Mouse (Mus musculus) urinary bladder, postnatal 4 days (tissue): ENCODE data around the gene Sgk1.

Source experiments
- DNase-seq, 2 experiments: peaks; one replicate each; pipeline ENCODE4 v3.0.0; 2021 to 2022; ENCODE audit warnings: low spot score in 2 of 2

Gene Sgk1

DNA sequence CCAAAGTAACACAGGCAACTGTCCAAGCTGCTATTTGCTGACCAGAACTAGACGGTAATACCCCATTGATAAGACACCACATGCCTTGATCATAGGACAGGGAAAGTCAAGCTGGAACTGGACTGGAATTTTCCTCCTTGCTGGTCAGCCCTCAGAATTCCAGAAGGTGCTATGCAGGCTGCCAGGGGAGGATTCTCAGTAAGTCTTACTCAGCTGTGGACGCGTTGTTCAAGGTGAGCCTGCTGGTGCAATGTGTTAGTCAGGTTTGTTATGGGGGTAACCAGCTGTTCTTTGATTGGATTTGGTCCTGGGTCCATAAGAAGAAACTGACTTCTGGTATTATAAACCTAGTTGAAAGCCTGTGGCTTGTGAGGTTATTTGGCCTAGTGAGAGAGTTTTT, 92.8 kb downstream of the Sgk1 start:
- DNase-seq = no peak

DNA sequence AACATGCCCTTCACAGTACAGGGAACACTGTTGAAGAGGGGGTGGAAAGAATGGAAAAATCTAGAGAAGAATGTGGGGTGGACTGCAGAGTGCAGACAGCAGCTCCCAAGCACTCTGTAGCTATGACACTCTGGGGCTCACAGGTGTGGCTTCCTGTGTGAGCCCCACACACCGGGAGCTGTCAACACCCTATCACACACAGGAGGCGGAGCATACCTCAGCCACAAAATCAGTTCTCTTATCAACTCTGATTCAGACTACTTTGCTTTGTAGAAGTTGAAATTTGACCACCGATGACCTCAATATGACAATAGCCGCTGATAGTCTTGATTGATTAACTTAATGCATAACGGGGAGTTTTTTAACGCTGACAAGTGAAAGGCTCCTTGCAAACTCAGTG, 93.4 kb downstream of the Sgk1 start:
- no peak for DNase-seq

DNA sequence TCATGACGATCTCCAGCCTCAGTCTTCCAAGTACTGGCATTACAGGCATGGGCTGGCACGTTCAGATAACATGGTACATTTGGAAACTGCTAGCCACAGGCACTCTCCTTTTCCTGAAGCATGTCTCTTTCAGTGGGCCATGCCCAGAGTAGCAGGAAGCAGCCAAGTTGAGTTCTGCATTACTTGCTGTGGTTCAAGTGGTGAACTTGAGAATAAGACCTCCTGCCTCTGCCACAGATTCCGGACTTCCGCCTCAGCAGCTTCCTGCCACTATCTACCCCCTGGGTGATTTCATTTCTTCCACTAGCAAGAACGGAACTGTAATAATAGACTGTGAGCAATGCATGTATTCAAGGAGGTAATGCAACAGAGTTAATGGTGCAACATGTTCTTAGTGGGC, 94.3 kb downstream of the Sgk1 start:
- no peak for DNase-seq

DNA sequence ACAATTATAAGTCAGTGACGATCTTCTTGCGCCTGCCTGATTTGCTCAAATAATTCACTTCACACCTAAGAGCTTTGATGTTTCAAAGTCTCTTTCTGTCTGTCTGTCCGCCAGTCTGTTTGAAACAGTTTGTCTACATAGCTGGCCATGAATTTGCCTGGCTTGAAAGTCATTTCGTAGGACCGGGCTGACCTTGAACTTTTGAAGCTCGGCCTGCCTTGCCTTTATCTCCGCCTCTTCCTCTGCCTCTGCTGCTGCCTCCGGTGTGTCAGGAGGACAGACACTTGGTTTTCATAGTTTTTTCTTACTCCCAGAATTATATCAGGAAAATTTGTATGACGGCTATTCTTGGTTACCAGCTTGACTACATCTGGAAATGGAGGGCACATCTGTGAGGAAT, 96.4 kb downstream of the Sgk1 start:
- no peak for DNase-seq

DNA sequence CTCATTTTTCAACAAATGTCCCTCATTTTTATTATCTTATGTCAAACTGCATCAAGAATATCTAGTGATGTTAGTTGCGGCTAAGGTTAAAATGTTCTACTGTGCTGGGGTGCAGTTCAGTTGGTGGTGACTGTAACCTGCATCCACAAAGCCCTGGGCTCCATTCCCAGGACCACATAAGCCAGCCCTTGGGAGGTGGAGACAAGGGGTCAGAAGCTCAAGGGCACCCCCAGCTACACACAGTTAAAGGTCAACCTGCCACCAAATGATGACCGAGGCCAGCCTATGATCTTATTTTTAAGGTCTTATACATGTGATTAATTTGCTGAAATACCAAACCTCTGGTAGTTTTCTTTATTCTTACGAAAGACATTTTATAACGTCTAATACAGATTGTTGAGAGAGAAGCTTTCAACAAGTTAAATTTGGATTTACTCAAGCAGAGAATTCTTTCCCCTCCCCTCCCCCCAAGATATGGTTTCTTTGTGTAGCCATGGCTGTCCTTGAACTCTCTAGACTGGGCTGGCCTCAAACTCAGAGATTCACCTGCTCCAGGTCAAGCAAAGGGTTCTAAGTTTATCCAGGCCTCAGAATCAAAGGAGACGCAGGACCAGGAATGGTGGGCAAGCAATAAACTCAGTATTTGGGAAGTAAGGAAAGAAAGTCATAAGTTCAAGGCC, 97.4 kb downstream of the Sgk1 start:
- no peak for DNase-seq

DNA sequence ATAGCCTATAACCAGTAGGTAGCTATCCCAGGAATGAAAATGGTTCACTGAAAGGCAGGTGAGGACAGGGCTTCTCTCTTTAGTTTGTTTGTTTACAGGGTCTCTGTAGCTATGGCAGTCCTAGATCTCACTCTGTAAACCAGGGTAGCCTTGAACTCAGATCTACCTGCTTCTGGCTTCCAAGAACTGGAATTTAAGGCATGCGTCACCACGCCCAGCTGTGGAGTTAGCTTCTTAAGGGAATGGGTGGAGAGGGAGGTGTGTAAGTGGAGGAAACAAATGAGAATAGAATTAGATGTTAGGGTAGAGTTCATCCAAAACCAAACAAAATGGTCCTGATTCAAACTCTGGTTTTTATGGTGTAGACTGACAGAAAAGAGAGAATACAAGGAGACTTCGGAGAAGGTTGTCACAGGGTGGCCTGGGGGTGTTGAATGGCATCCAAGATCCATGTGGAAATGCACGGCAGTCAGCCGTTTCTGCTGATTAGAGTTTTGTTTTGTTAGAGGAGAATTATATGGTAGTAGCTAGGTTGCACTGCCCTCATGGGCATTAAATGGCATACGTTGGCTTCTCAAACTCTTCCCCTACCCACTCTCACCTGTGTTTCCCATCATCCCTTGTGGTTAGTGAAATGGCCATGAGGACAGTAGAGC, 98.9 kb downstream of the Sgk1 start:
- DNase-seq = no peak

DNA sequence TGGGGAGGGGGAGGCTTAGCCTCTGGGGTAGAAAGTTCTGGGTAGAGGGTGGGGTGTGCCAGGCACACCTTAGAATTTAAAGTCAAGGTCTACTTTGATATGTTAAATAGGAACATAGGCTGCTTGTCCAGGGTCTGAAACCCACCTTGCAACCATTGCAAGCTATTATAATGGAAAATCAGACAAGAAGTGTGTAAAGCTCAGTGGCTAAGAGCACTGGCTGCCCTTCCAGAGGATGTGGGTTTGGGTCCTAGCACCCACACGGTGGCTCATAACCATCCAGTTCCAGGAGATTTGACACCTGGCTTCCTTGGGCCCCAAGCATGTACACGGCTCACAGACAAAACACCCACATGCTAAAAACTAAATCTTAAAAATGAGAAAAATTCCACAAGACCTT, 100.3 kb downstream of the Sgk1 start:
- DNase-seq = no peak

DNA sequence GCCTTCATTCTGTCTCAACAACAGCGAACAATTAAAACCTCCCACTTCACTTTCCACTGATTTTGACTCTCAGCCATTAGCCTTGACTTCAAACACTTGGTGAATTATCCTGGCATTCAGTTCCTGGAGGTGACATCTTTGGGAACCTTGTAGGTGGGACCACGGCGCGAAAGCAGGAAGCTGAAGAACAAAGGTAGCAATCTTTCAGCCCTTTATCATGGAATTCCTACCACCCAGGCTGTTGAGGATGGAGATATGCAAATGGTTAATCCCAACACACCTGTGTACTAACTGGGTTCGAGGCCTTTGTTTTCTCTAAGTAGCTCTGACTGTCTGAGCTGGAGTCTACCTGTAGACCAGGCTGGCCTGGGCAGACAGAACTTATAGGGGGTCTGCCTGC, 106.5 kb downstream of the Sgk1 start:
- DNase-seq = no peak

DNA sequence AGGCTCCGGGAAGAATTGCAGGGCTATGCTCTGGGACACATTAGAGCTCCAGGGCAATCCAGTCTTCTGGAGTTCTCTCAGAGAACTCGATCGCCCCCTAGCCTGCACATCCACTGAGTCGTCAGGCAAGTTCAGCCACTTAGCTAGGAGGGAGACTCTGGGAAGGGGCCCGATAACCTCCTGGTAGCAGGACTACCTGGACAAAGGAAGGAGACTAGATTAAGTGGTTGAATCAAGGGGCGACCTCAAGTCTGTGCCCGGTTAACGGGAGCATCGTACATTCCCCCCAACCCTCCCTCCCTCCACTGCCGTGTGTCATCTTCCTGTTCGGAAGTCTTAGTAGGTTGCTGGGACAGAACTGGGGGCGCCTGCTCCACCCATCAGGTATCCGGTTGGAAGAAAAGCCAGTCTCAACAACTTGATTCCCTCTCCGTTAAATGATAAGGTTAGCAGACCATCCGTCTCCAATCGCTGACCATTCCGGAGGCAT, 109.4 kb downstream of the Sgk1 start:
- DNase-seq = peak; percentile 64 to 86

DNA sequence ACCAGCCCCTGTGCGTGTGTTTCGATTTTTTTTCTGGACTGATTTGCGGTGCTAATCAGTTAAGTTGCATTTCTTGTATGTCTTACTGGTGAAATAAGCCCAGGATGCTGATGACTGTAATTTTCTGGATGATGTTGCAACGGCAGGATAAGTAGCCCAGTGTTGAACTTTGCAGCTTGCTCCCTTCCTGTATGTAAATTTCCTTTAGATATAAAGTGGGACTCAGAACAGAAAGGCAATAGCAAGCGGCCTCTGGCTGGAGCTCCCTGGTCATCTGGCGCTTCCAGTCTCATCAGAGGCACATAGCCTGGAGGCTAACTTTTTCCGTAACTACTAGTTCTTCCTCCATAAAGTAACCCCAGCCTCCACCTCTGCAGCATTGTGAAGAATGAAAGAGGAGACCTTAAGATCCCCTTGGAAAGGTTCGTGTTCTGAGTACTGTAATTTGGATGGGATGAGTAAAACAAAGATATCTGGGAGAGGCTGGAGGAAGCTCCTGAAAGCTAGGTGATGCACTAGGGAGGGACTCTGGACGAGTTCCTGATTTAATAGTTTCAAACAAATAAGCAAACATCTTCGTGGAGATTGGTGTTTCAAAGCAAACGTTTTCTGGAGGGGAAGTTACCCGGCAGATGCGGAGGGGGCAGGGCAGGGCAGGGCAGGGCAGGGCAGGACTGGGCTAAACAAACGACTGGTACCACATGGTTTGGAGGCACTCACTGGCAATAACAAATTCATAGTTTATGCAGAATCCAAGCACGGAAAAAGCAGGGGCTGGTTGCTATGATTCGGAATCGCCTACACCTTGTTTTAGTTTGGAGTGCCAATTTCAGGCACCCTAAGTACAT, 110.2 kb downstream of the Sgk1 start:
- DNase-seq = no peak

DNA sequence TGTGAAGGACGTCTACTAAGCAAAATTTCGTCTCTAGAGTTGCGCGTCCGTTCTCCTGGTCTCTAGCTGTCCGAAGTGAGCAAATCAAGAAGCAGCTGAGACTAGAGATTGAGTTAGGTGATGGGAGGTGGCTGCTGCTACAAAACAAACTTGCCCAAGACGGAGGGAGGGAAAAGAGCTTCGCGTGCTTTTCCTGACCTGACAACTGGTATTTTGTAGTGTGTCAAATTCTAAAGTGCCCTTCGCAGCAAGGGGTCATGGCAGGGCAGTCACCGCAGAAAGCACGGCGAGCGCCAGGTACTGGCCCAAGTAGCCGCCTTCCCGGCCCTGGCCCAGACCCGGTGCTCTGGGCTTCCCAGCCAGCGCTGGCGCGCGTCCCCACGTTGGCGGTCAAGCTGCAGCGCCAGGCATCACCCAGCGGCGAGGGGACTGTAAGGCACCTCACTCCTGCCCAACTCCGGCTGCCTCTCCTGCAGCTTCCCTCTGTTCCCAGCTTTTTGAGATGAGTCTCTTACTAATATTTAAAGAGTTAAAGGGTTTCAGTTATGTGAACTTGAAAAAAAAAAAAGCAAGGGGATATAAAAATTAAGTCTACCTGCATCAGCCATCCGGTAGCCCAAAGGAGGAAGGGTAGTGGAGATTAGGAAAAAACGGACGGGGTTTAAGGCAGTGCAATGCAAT, 111.0 kb downstream of the Sgk1 start:
- DNase-seq = peak; percentile 71 to 78

DNA sequence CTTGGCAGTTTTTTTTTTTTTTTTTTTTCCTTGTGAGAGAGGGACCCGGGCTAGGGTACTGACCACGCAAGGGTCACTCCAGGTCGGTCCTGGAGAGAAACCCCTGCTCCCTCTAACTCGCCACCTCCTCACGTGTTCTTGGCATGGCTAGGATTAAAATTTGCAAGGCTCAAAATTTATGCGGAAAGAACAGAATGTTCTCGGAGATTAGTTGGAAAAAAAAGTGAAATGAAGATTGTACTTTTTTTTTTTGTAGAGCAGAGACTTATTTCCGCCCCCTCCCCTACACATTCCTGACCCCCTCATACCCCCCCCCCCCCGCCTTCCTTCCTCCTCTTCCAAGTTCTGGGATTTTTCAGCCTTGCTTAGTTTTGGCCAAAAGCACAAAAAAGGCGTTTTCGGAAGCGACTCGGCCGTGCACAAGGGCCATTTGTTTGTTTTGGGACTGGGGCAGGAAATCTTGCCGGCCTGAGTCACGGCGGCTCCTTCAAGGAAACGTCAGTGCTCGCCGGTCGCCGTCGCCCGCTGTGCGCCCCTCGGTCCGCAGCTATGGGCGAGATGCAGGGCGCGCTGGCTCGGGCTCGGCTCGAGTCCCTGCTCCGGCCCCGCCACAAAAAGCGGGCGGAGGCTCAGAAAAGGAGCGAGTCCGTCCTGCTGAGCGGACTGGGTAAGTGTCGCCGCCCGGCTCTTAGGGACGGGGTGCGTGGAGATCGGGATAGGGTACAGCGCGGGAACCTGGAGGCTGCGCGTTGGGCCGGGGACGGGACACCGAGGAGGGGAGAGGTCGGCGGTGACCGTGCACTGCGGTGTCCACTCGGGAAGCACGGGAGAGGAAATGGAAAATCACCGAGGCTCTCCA, 111.8 kb downstream of the Sgk1 start:
- DNase-seq = peak; percentile 65 to 69

DNA sequence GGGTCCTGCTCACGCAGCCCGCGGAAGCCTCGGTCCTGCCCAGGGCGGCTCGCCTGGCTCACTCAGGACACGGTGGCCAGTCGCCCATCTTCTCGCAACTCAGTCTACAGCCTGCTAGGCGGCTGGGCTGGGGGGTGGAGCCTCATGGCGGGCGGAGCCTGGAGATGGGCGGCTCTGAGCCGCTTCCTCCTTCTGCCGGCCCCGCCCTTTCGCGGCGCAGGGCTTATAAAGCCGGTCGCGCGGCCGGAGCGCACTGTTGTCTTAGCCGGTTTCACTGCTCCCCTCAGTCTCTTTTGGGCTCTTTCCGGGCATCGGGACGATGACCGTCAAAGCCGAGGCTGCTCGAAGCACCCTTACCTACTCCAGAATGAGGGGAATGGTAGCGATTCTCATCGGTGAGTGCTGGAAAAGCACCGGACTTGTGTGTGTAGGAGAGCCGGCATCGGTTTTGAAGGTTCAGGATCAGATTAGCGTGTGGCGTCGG, 112.5 kb downstream of the Sgk1 start:
- peak; percentile 96 to 98 for DNase-seq

DNA sequence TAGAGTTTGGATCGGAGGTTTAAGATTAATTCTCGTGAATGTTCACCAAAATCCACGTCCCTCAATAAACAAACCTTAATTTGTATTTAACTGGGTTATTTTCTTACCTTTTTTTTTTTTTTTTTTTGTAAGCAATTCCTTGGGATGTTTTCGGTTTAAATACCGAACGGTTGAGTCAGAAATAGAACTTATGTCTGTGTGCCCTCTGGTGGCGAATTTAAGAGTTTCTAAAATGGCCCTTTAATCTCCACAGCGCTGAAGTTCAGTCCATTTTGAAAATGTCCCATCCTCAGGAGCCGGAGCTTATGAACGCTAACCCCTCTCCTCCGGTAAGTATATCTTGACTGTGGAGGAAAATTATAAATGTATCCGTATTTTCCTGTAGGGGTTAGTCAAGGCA, 113.2 kb downstream of the Sgk1 start:
- DNase-seq = no peak

DNA sequence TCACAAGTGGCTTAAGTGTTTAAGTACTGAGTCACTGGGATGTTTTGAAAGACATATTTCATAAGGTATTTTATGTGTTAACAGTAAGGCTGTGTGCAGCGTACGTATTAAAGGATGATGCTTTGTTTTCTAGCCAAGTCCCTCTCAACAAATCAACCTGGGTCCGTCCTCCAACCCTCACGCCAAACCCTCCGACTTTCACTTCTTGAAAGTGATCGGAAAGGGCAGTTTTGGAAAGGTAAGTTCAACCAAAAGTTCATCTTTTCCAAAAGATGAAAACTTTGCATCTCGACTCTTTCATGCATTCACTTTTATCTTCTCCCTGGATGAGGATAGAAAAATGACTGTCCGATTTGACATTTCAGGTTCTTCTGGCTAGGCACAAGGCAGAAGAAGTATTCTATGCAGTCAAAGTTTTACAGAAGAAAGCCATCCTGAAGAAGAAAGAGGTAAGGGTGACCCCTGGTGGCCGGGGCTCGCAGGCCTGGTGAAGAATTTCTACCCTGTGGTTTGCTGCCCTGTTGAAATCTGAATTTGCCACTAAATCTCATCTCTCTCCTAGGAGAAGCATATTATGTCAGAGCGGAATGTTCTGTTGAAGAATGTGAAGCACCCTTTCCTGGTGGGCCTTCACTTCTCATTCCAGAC, 113.8 kb downstream of the Sgk1 start:
- DNase-seq = peak; percentile 59 to 84

DNA sequence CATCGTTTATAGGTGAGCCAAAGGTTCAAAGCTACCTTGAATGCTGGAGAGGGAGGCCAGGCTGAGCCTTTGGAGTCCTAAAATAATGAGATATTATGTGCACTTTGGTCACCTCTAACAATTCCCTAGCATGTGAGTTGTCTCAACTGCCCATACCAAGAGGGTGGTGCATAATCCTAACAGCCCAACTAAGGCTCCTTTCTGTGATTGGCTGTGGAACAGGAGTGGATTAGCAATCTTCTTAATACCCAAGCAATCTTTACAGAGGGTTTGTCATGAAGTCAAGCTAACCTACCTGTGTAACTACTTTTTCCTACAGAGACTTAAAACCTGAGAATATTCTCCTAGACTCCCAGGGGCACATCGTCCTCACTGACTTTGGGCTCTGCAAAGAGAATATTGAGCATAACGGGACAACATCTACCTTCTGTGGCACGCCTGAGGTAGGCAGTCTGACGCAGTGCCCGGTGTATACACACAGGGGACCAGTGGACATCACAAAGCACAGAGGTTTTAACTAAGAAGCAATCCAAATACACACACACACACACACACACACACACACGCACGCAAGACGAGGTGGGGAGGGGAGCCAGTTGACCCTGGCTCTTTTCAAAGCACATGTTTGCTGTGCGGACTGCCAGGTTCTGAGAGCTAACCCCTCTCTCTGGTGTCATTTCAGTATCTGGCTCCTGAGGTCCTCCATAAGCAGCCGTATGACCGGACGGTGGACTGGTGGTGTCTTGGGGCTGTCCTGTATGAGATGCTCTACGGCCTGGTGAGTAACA, 114.9 kb downstream of the Sgk1 start:
- no peak for DNase-seq

DNA sequence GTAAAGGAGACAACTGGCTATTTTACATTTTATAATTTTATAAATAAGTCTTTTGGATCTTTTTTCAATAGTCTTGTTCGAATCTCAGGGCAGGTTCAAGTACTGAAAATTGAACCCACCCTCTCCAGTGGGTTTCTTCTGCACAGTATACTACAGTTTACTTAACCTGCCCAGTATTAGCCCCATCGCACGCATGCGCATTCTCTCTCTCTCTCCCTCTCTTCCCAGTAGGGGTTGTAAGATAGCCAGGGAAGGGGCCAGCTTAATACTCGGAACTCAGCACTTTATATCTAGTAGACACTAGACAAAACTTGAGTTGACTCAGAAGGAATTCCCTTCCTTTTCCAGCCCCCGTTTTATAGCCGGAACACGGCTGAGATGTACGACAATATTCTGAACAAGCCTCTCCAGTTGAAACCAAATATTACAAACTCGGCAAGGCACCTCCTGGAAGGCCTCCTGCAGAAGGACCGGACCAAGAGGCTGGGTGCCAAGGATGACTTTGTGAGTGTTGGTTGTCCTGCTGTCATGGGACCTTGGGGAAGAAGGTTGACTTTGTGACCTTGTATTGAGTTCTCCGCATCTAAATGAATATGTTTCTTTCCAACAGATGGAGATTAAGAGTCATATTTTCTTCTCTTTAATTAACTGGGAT, 115.7 kb downstream of the Sgk1 start:
- DNase-seq = no peak

DNA sequence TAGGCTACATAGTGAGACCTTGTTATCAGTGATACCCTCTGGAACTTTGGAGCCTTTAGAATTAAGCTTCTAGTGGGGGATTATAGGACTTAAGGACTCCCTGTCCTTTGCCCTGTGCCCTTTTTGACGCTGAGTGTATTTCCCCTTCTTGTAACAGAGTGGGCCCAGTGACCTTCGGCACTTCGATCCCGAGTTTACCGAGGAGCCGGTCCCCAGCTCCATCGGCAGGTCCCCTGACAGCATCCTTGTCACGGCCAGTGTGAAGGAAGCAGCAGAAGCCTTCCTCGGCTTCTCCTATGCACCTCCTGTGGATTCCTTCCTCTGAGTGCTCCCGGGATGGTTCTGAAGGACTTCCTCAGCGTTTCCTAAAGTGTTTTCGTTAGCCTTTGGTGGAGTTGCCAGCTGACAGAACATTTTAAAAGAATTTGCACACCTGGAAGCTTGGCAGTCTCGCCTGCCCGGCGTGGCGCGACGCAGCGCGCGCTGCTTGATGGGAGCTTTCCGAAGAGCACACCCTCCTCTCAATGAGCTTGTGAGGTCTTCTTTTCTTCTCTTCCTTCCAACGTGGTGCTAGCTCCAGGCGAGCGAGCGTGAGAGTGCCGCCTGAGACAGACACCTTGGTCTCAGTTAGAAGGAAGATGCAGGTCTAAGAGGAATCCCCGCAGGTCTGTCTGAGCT, 116.7 kb downstream of the Sgk1 start:
- no peak for DNase-seq
